Comparison of ENCODE assay signal across 16 mouse cellular contexts in the genomic region with DNA sequence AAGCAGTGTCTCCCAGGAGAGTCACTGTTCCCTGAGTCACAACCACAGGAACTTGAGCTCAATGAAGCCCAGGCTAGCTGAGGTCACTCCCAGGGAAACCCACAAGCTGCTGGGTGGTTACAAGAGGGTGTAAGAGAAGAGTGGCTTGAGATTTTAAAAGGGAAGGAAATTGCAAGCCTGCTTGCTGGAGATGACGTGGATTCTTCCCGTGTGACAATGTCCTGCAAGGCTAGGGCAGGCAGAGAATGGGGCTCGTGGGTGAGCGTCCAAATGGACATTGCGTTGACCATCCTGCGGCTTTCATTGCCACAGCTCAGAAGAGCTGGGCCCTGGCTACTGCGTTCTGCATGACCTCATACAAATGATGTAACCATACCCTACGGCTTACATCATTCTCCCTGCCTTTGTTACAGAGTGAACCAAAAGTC. TPM values are rescaled to one million over a fixed set of nuclear protein-coding genes. Genes with fewer than 3 reads are reported as not detected.
DNase-seq lines count a peak whose midpoint lies in the region; ATAC-seq lines count a peak whose summit lies in the region.
"Had no signal": no experiment of that assay in that cellular context is flagged by ENCODE, and none has a peak within 500 bp of the region (broad histone marks: within the 10 kb centered on the region; RNA-seq: fewer than 3 reads in every experiment).

No protein-coding gene starts in this region.

- H3K9ac ChIP-seq in heart, embryonic 16.5 days (ENCODE audit: low read length) = no peak overlapping the region
- no peak overlapping the region for H3K9ac ChIP-seq in heart, embryonic 11.5 days (ENCODE audit: low read depth, low read length)
- H3K9ac ChIP-seq: liver, embryonic 12.5 days had no signal

- DNase-seq in MN1 (ENCODE audit: low spot score) = peak; percentile 47
- DNase-seq in kidney, adult 18-20 months = no peak
- DNase-seq in kidney, adult 9 months = no peak
- DNase-seq: cerebellum, adult 18-20 months; kidney, postnatal 14 days; thymus, postnatal 36 days had no signal

- H3K36me3 ChIP-seq in heart, embryonic 16.5 days (ENCODE audit: control insufficient read depth, insufficient read depth) = no peaks in the 10 kb centered on the region
- no peaks in the 10 kb centered on the region for H3K36me3 ChIP-seq in heart, embryonic 11.5 days (ENCODE audit: control insufficient read depth, insufficient read depth, low read length)
- H3K36me3 ChIP-seq: liver, embryonic 12.5 days had no signal

- no peaks in the 10 kb centered on the region for H3K9me3 ChIP-seq in heart, embryonic 16.5 days (replicated peaks; ENCODE audit: control insufficient read depth, low read length)
- no peaks in the 10 kb centered on the region for H3K9me3 ChIP-seq in heart, embryonic 11.5 days (replicated peaks; ENCODE audit: control insufficient read depth, low read length)
- H3K9me3 ChIP-seq: liver, embryonic 12.5 days had no signal

- no peak overlapping the region for H3K4me3 ChIP-seq in heart, embryonic 16.5 days (ENCODE audit: low read length)
- no peak overlapping the region for H3K4me3 ChIP-seq in heart, embryonic 11.5 days (ENCODE audit: low read depth, low read length)
- H3K4me3 ChIP-seq: erythroblast, embryonic 14.5 days; liver, embryonic 12.5 days had no signal

- whole genome bisulfite sequencing in heart, embryonic 16.5 days = 72% methylated on average over 8 of the region's 8 CpGs
- 78% methylated on average over 8 of the region's 8 CpGs for WGBS in heart, embryonic 11.5 days (ENCODE audit: insufficient replicate concordance)

- H3K27ac ChIP-seq in heart, embryonic 16.5 days (ENCODE audit: low read length) = no peak overlapping the region
- no peak overlapping the region for H3K27ac ChIP-seq in heart, embryonic 11.5 days (ENCODE audit: low read depth, low read length)
- H3K27ac ChIP-seq: liver, embryonic 12.5 days; stomach, postnatal 0 days had no signal

- no peak overlapping the region for H3K4me2 ChIP-seq in heart, embryonic 16.5 days (ENCODE audit: low read depth, low read length)
- H3K4me2 ChIP-seq in heart, embryonic 11.5 days = no peak overlapping the region
- H3K4me2 ChIP-seq: liver, embryonic 12.5 days had no signal

- H3K4me1 ChIP-seq in heart, embryonic 16.5 days (ENCODE audit: control insufficient read depth, insufficient read depth, low read length) = peaks cover 18% of the 10 kb centered on the region
- peaks cover 6% of the 10 kb centered on the region for H3K4me1 ChIP-seq in heart, embryonic 11.5 days (ENCODE audit: control insufficient read depth, insufficient read depth, low read length)

- no peaks in the 10 kb centered on the region for H3K27me3 ChIP-seq in heart, embryonic 16.5 days (ENCODE audit: control insufficient read depth, insufficient read depth, low read length)
- H3K27me3 ChIP-seq in heart, embryonic 11.5 days (ENCODE audit: control insufficient read depth, insufficient read depth, low read length) = no peaks in the 10 kb centered on the region
- H3K27me3 ChIP-seq: liver, embryonic 12.5 days had no signal

- peak; percentile 42; the same call in 1 of the 2 replicates for ATAC-seq in heart, embryonic 16.5 days (replicated peaks; ENCODE audit: extremely low read depth, insufficient read depth, low FRiP score)
- no peak for ATAC-seq in heart, embryonic 11.5 days (replicated peaks; ENCODE audit: insufficient number of reproducible peaks, low FRiP score, low TSS enrichment)
- 0 out of 2 replicates have a peak, but pooled peaks have one; percentile 19 for ATAC-seq in erythroid progenitor cell, adult 5-6 weeks (replicated peaks; ENCODE audit: low FRiP score, poor library complexity, severe bottlenecking)
- ATAC-seq in neutrophil, adult 5-6 weeks (ENCODE audit: extremely low read depth, insufficient number of reproducible peaks, low FRiP score, poor library complexity, severe bottlenecking) = peak; percentile 85
- ATAC-seq: liver, embryonic 12.5 days had no signal

RNA-seq across cellular contexts. Expression of a gene that starts 32.2 kb away (rescaled TPM):
- polyA plus RNA-seq in heart, embryonic 16.5 days (2015; fragmentation: Nextera tagmentation; extraction: Ambion mirVana) = 421 and 423 TPM in 2 replicates
- polyA plus RNA-seq in heart, embryonic 11.5 days (2014; fragmentation: Nextera tagmentation; extraction: Ambion mirVana) = 292 and 312 TPM in 2 replicates
- total RNA-seq in erythroid progenitor cell, adult 5-6 weeks (2015; ENCODE audit: low replicate concordance) = 21.6 and 24.3 TPM in 2 replicates
- total RNA-seq in erythroid progenitor cell, adult 5-6 weeks (2017; ENCODE audit: low replicate concordance) = 18.8 and 23.0 TPM in 2 replicates
- 0.35 and 1.4 TPM in 2 replicates for total RNA-seq in neutrophil, adult 5-6 weeks (2017)

RNA-seq across cellular contexts. Expression of a gene that starts 38.7 kb away (rescaled TPM):
- 3.6 and 4.2 TPM in 2 replicates for polyA plus RNA-seq in heart, embryonic 16.5 days (2015; fragmentation: Nextera tagmentation; extraction: Ambion mirVana)
- 0.25 and 0.43 TPM in 2 replicates for polyA plus RNA-seq in heart, embryonic 11.5 days (2014; fragmentation: Nextera tagmentation; extraction: Ambion mirVana)
- not detected in 2 replicates for total RNA-seq in erythroid progenitor cell, adult 5-6 weeks (2015; ENCODE audit: low replicate concordance)
- not detected in 2 replicates for total RNA-seq in erythroid progenitor cell, adult 5-6 weeks (2017; ENCODE audit: low replicate concordance)
- 0.47 TPM in 1 of 2 replicates, not detected in the other for total RNA-seq in neutrophil, adult 5-6 weeks (2017)
- total RNA-seq: megakaryocyte-erythroid progenitor cell, adult 5-6 weeks had no signal
- polyA plus RNA-seq: erythroblast, embryonic 14.5 days had no signal

RNA-seq across cellular contexts. Expression of a gene that starts 47.4 kb away (rescaled TPM):
- 2.3 and 4.6 TPM in 2 replicates for polyA plus RNA-seq in heart, embryonic 16.5 days (2015; fragmentation: Nextera tagmentation; extraction: Ambion mirVana)
- 2.4 and 3.4 TPM in 2 replicates for polyA plus RNA-seq in heart, embryonic 11.5 days (2014; fragmentation: Nextera tagmentation; extraction: Ambion mirVana)
- total RNA-seq in erythroid progenitor cell, adult 5-6 weeks (2015; ENCODE audit: low replicate concordance) = not detected in 2 replicates
- not detected in 2 replicates for total RNA-seq in erythroid progenitor cell, adult 5-6 weeks (2017; ENCODE audit: low replicate concordance)
- total RNA-seq in neutrophil, adult 5-6 weeks (2017) = not detected in 2 replicates
- total RNA-seq: adrenal gland, postnatal 4 days; megakaryocyte-erythroid progenitor cell, adult 5-6 weeks had no signal
- polyA plus RNA-seq: gonadal fat pad, adult 2 months; liver, embryonic 12.5 days; stomach, postnatal 0 days had no signal

RNA-seq across cellular contexts. Expression of a gene that starts 47.4 kb away (rescaled TPM):
- polyA plus RNA-seq in heart, embryonic 16.5 days (2015; fragmentation: Nextera tagmentation; extraction: Ambion mirVana) = 256 and 261 TPM in 2 replicates
- polyA plus RNA-seq in heart, embryonic 11.5 days (2014; fragmentation: Nextera tagmentation; extraction: Ambion mirVana) = 289 and 314 TPM in 2 replicates
- total RNA-seq in erythroid progenitor cell, adult 5-6 weeks (2015; ENCODE audit: low replicate concordance) = 157 and 170 TPM in 2 replicates
- total RNA-seq in erythroid progenitor cell, adult 5-6 weeks (2017; ENCODE audit: low replicate concordance) = 196 and 437 TPM in 2 replicates
- 317 and 339 TPM in 2 replicates for total RNA-seq in neutrophil, adult 5-6 weeks (2017)

RNA-seq across cellular contexts. Expression of a gene that starts 52.3 kb away (rescaled TPM):
- polyA plus RNA-seq in heart, embryonic 16.5 days (2015; fragmentation: Nextera tagmentation; extraction: Ambion mirVana) = 0.12 and 0.50 TPM in 2 replicates
- polyA plus RNA-seq in heart, embryonic 11.5 days (2014; fragmentation: Nextera tagmentation; extraction: Ambion mirVana) = 0.21 TPM in 1 of 2 replicates, not detected in the other
- total RNA-seq in erythroid progenitor cell, adult 5-6 weeks (2015; ENCODE audit: low replicate concordance) = not detected in 2 replicates
- total RNA-seq in erythroid progenitor cell, adult 5-6 weeks (2017; ENCODE audit: low replicate concordance) = not detected in 2 replicates
- 0.25 TPM in 1 of 2 replicates, not detected in the other for total RNA-seq in neutrophil, adult 5-6 weeks (2017)
- polyA plus RNA-seq: erythroblast, embryonic 14.5 days had no signal
